Mouse (Mus musculus): ENCODE results near the gene S100a16.

DNA sequence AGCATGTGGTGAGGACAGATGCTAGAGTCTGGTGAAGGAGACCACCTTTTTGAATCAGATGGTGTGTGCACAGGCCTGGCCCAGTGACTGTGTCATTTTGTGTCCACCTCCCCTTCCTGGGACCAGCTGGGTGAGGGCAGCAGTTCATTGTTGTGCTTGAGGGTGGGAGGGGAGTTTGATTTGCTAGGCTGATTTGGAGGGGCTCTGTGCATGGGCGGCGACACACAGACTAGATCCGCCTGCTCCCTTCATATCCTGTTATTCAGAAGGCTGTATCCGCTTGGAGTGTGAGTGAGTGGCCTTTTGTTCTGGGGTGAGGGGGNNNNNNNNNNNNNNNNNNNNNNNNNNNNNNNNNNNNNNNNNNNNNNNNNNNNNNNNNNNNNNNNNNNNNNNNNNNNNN lies 3.9 kb downstream of the S100a16 start:
- TF ChIP-seq POLR2A (IDR thresholded peaks at IDR 0.05; ENCODE audit: insufficient read depth, low read depth, low read length) (no peak), CTCF (IDR thresholded peaks at IDR 0.05; ENCODE audit: insufficient read depth, low read depth, low read length) (no peak)
